Mouse (Mus musculus): ENCODE data around the gene Gnai2. TPM values are rescaled to one million over a fixed set of nuclear protein-coding genes. Genes with fewer than 3 reads are reported as not detected.

Gene Gnai2
- polyA plus RNA-seq, 1 experiment from 2014 or later = 233 TPM

GRCm38 (mm10) chr9:107674609-107675429 lies 39.7 kb upstream of the Gnai2 start:
- peaks cover 6% of the 10 kb centered on the region for H3K4me1 ChIP-seq (replicated peaks; ENCODE audit: control insufficient read depth, insufficient read depth, low read length)
- ATAC-seq (replicated peaks; ENCODE audit: low FRiP score) = no peak
- no peak overlapping the region for H3K9ac ChIP-seq (ENCODE audit: low read depth, low read length)
- DNase-seq (ENCODE audit: low spot score) = no peak
- peaks cover 46% of the 10 kb centered on the region for H3K27me3 ChIP-seq (replicated peaks; ENCODE audit: control insufficient read depth, insufficient read depth, low read length)
- 56% methylated on average over 9 of the region's 9 CpGs for WGBS
- H3K4me3 ChIP-seq (ENCODE audit: low read depth, low read length) = no peak overlapping the region
- H3K9me3 ChIP-seq (ENCODE audit: control insufficient read depth, low read length) = no peaks in the 10 kb centered on the region
- no peak overlapping the region for H3K4me2 ChIP-seq
- no peaks in the 10 kb centered on the region for H3K36me3 ChIP-seq (ENCODE audit: control insufficient read depth, insufficient read depth, low read length)
- H3K27ac ChIP-seq (ENCODE audit: low read depth, low read length) = no peak overlapping the region

DNA sequence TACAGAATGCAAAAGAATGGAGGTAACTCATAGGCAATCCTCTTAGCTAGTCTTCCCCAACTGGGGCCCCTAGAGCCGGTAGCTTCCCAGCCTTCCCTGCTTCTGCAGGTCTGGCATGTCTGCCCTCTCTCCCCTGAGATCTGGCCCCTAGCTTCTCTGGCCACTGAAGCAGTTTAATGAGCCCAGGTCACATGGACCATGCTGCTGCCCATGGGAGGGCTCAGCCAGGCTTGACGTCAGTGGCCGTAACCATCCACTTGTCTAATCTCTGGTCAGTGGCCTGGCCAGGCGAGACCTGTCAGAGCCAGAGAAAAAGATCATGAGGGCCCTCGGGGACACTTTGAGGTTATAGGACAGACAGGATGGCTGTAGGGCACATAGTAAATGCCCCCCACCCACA lies 35.1 kb upstream of the Gnai2 start:
- peaks cover 10% of the 10 kb centered on the region for H3K4me1 ChIP-seq (replicated peaks; ENCODE audit: control insufficient read depth, insufficient read depth, low read length)
- no peak overlapping the region for H3K4me3 ChIP-seq (ENCODE audit: low read depth, low read length)
- H3K9ac ChIP-seq (ENCODE audit: low read depth, low read length) = no peak overlapping the region
- no peak for DNase-seq (ENCODE audit: low spot score)
- H3K27me3 ChIP-seq (replicated peaks; ENCODE audit: control insufficient read depth, insufficient read depth, low read length) = peaks cover 60% of the 10 kb centered on the region
- H3K27ac ChIP-seq (ENCODE audit: low read depth, low read length) = no peak overlapping the region
- no peak overlapping the region for H3K4me2 ChIP-seq
- 69% methylated on average over 5 of the region's 5 CpGs for WGBS
- ATAC-seq (replicated peaks; ENCODE audit: low FRiP score) = no peak
- H3K9me3 ChIP-seq (ENCODE audit: control insufficient read depth, low read length) = no peaks in the 10 kb centered on the region
- no peaks in the 10 kb centered on the region for H3K36me3 ChIP-seq (ENCODE audit: control insufficient read depth, insufficient read depth, low read length)

DNA sequence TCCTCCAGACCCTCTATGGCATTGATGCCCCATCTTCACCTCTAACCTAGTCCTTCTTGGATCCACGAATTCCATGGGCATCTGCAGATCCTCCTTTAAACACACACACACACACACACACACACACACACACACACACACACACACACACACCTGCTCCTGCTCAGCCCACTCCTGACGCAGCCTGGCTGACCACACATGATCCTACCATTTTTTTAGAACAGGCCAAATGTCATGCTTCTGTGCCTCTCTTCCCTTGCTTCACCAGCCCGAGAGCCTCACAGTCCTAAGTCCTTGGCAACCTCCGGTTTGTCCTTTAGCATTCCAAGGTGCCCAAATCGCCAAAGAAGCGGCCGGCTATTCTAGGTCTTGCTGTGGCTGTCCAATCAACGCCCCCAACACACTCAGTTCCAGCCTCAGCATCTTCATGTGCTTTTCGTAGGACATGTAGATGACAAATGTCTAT lies 34.3 kb upstream of the Gnai2 start, which contains the start of gene Slc38a3:
TSS of gene Slc38a3 (minus strand) at position 51 of the 466 bp plus-strand sequence.
- DNase-seq (ENCODE audit: low spot score) = no peak
- Histone ChIP-seq H3K36me3 (ENCODE audit: control insufficient read depth, insufficient read depth, low read length) (no peaks in the 10 kb centered on the region), H3K4me1 (replicated peaks; ENCODE audit: control insufficient read depth, insufficient read depth, low read length) (peaks cover 10% of the 10 kb centered on the region), H3K9ac (ENCODE audit: low read depth, low read length) (no peak within 1 kb of the TSS), H3K4me2 (no peak within 1 kb of the TSS), H3K27ac (ENCODE audit: low read depth, low read length) (no peak within 1 kb of the TSS), H3K9me3 (ENCODE audit: control insufficient read depth, low read length) (no peaks in the 10 kb centered on the region), H3K4me3 (ENCODE audit: low read depth, low read length) (no peak within 1 kb of the TSS), H3K27me3 (replicated peaks; ENCODE audit: control insufficient read depth, insufficient read depth, low read length) (peaks cover 61% of the 10 kb centered on the region)
- no peak for ATAC-seq (replicated peaks; ENCODE audit: low FRiP score)
- 75% methylated on average over 9 of the region's 9 CpGs for WGBS

- Histone ChIP-seq H3K4me3 (ENCODE audit: low read depth, low read length) (no peak overlapping the region), H3K9me3 (ENCODE audit: control insufficient read depth, low read length) (no peaks in the 10 kb centered on the region), H3K4me1 (replicated peaks; ENCODE audit: control insufficient read depth, insufficient read depth, low read length) (peaks cover 10% of the 10 kb centered on the region), H3K36me3 (ENCODE audit: control insufficient read depth, insufficient read depth, low read length) (no peaks in the 10 kb centered on the region), H3K27ac (ENCODE audit: low read depth, low read length) (no peak overlapping the region), H3K9ac (ENCODE audit: low read depth, low read length) (no peak overlapping the region), H3K27me3 (replicated peaks; ENCODE audit: control insufficient read depth, insufficient read depth, low read length) (peaks cover 60% of the 10 kb centered on the region), H3K4me2 (no peak overlapping the region)
- WGBS = 73% methylated on average over 3 of the region's 3 CpGs
- DNase-seq (ENCODE audit: low spot score) (no peak), ATAC-seq (replicated peaks; ENCODE audit: low FRiP score) (no peak)
Measured at GRCm38 (mm10) chr9:107668916-107669315, 33.7 kb upstream of the Gnai2 start.

GRCm38 (mm10) chr9:107668011-107668410 lies 32.8 kb upstream of the Gnai2 start:
- no peak for ATAC-seq (replicated peaks; ENCODE audit: low FRiP score)
- DNase-seq (ENCODE audit: low spot score) = no peak
- H3K36me3 ChIP-seq (ENCODE audit: control insufficient read depth, insufficient read depth, low read length) = no peaks in the 10 kb centered on the region
- no peak overlapping the region for H3K9ac ChIP-seq (ENCODE audit: low read depth, low read length)
- H3K4me3 ChIP-seq (ENCODE audit: low read depth, low read length) = no peak overlapping the region
- peaks cover 10% of the 10 kb centered on the region for H3K4me1 ChIP-seq (replicated peaks; ENCODE audit: control insufficient read depth, insufficient read depth, low read length)
- H3K27ac ChIP-seq (ENCODE audit: low read depth, low read length) = no peak overlapping the region
- H3K4me2 ChIP-seq = peak overlapping the region; percentile 72; the same call in 1 of the 2 replicates
- 32% methylated on average over 8 of the region's 8 CpGs for WGBS
- peaks cover 59% of the 10 kb centered on the region for H3K27me3 ChIP-seq (replicated peaks; ENCODE audit: control insufficient read depth, insufficient read depth, low read length)
- no peaks in the 10 kb centered on the region for H3K9me3 ChIP-seq (ENCODE audit: control insufficient read depth, low read length)

DNA sequence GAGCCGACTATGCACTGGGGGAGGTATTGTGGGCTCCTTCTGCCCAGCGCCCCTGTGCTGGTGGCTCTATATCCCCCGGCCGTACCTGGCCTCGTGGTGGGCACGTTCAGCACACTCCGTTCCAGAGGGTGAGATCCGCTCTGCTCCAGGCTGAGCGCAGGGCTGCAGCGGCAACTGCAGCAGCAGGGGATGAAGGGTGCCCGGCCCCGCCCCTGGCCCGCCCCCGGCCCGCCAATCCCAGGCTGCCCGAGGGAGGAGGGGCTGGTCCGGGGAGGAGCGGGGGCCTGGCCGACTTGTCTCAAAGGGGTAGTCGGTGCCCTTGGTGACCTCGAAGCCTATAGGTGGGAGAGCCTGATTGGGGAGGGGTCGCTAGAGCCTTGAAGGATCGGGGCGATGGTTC lies 32.1 kb upstream of the Gnai2 start:
- 1% methylated on average over 24 of the region's 24 CpGs for WGBS
- H3K9ac ChIP-seq (ENCODE audit: low read depth, low read length) = peak overlapping the region; percentile 2; the same call in 1 of the 2 replicates
- DNase-seq (ENCODE audit: low spot score) (peak; percentile 73), ATAC-seq (replicated peaks; ENCODE audit: low FRiP score) (peak; percentile 76)
- H3K4me2 ChIP-seq = peak overlapping the region; percentile 72
- peaks cover 62% of the 10 kb centered on the region for H3K27me3 ChIP-seq (replicated peaks; ENCODE audit: control insufficient read depth, insufficient read depth, low read length)
- peak overlapping the region; percentile 40 for H3K4me3 ChIP-seq (ENCODE audit: low read depth, low read length)
- H3K9me3 ChIP-seq (ENCODE audit: control insufficient read depth, low read length) = no peaks in the 10 kb centered on the region
- H3K27ac ChIP-seq (ENCODE audit: low read depth, low read length) = no peak overlapping the region
- no peaks in the 10 kb centered on the region for H3K36me3 ChIP-seq (ENCODE audit: control insufficient read depth, insufficient read depth, low read length)
- H3K4me1 ChIP-seq (replicated peaks; ENCODE audit: control insufficient read depth, insufficient read depth, low read length) = peaks cover 10% of the 10 kb centered on the region

- H3K4me1 ChIP-seq (replicated peaks; ENCODE audit: control insufficient read depth, insufficient read depth, low read length) = peaks cover 10% of the 10 kb centered on the region
- no peak for ATAC-seq (replicated peaks; ENCODE audit: low FRiP score)
- peaks cover 62% of the 10 kb centered on the region for H3K27me3 ChIP-seq (replicated peaks; ENCODE audit: control insufficient read depth, insufficient read depth, low read length)
- H3K27ac ChIP-seq (ENCODE audit: low read depth, low read length) = no peak overlapping the region
- WGBS = 3% methylated on average over 30 of the region's 30 CpGs
- no peaks in the 10 kb centered on the region for H3K9me3 ChIP-seq (ENCODE audit: control insufficient read depth, low read length)
- H3K9ac ChIP-seq (ENCODE audit: low read depth, low read length) = peak overlapping the region; percentile 14; the same call in 1 of the 2 replicates
- peak overlapping the region; percentile 72 for H3K4me2 ChIP-seq
- H3K4me3 ChIP-seq (ENCODE audit: low read depth, low read length) = peak overlapping the region; percentile 40
- no peaks in the 10 kb centered on the region for H3K36me3 ChIP-seq (ENCODE audit: control insufficient read depth, insufficient read depth, low read length)
- DNase-seq (ENCODE audit: low spot score) = no peak
Measured at GRCm38 (mm10) chr9:107666751-107667205, 31.6 kb upstream of the Gnai2 start.

DNA sequence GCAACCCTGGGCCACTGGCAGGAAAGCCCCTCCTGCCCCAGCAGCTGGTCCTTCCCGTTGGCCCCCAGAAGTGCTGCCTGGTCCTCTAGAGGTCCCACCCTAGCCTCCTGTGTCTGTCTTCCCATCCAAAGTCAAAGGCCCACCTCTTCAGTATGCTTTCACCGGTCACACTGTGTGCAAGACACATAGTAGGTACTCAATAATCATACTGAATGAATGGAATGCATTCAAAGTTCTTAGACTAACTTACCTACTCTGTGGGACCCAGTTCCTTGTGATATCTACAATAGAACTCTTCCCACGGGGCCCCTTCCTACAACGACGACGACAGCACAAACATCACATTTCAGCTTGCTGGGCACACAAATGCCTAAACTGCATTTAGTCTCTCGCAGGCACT lies 30.1 kb upstream of the Gnai2 start:
- no peak for ATAC-seq (replicated peaks; ENCODE audit: low FRiP score)

GRCm38 (mm10) chr9:107663525-107663924 lies 28.4 kb upstream of the Gnai2 start:
- 72% methylated on average over 9 of the region's 9 CpGs for WGBS
- Histone ChIP-seq H3K36me3 (ENCODE audit: control insufficient read depth, insufficient read depth, low read length) (no peaks in the 10 kb centered on the region), H3K4me2 (no peak overlapping the region), H3K9ac (ENCODE audit: low read depth, low read length) (no peak overlapping the region), H3K9me3 (ENCODE audit: control insufficient read depth, low read length) (no peaks in the 10 kb centered on the region), H3K27me3 (replicated peaks; ENCODE audit: control insufficient read depth, insufficient read depth, low read length) (peaks cover 45% of the 10 kb centered on the region), H3K4me1 (replicated peaks; ENCODE audit: control insufficient read depth, insufficient read depth, low read length) (peaks cover 9% of the 10 kb centered on the region), H3K27ac (ENCODE audit: low read depth, low read length) (no peak overlapping the region), H3K4me3 (ENCODE audit: low read depth, low read length) (no peak overlapping the region)
- no peak for DNase-seq (ENCODE audit: low spot score)
- ATAC-seq (replicated peaks; ENCODE audit: low FRiP score) = no peak

More for the DNA sequence above, 30.1 kb upstream of the Gnai2 start:
- Histone ChIP-seq H3K9ac (ENCODE audit: low read depth, low read length) (no peak overlapping the region), H3K27me3 (replicated peaks; ENCODE audit: control insufficient read depth, insufficient read depth, low read length) (peaks cover 60% of the 10 kb centered on the region), H3K36me3 (ENCODE audit: control insufficient read depth, insufficient read depth, low read length) (no peaks in the 10 kb centered on the region), H3K27ac (ENCODE audit: low read depth, low read length) (no peak overlapping the region), H3K9me3 (ENCODE audit: control insufficient read depth, low read length) (no peaks in the 10 kb centered on the region), H3K4me2 (no peak overlapping the region), H3K4me3 (ENCODE audit: low read depth, low read length) (no peak overlapping the region), H3K4me1 (replicated peaks; ENCODE audit: control insufficient read depth, insufficient read depth, low read length) (peaks cover 10% of the 10 kb centered on the region)
- DNase-seq (ENCODE audit: low spot score) = no peak
- 74% methylated on average over 7 of the region's 7 CpGs for WGBS

Data from liver, embryonic 11.5 days (tissue).